Mouse (Mus musculus) liver, embryonic 11.5 days (tissue): ENCODE measurements at regions not wholly inside any gene's neighbourhood (a gene's known extent, or its start where the extent isn't known, plus 50 kb on each side); places are given as distances from the start of the nearest gene placed in this dataset.

Experiments
- ATAC-seq: fragments of 200-750 bp; cut with Nextera tagmentation; replicated peaks from 2 replicates; pipeline ENCODE4 v1.8.0; 2017; ENCODE audit warnings: moderate number of reproducible peaks, mild to moderate bottlenecking, moderate TSS enrichment, moderate library complexity; ENCODE audit not compliant: low FRiP score
- DNase-seq: peaks from one replicate; pipeline ENCODE4 v3.0.0-alpha.2; 2017; ENCODE audit warnings: low spot score
- H3K27ac ChIP-seq: fragments of 300-500 bp; sonication (generic); 2 replicates; pipeline ENCODE4 v1.5.1; 2014; ENCODE audit warnings: mild to moderate bottlenecking, low read depth, low read length, control low read depth
- H3K27me3 ChIP-seq: fragments of 300-500 bp; sonication (generic); replicated peaks from 2 replicates; pipeline ENCODE4 v1.6.1; 2014; ENCODE audit warnings: low read length, mixed read lengths; ENCODE audit not compliant: control insufficient read depth, insufficient read depth
- H3K36me3 ChIP-seq: fragments of 300-500 bp; sonication (generic); 2 replicates; pipeline ENCODE4 v1.6.1; 2014; ENCODE audit warnings: mild to moderate bottlenecking, low read length, moderate library complexity, mixed read lengths; ENCODE audit not compliant: control insufficient read depth, insufficient read depth
- H3K4me1 ChIP-seq: fragments of 300-500 bp; sonication (generic); replicated peaks from 2 replicates; pipeline ENCODE4 v1.6.1; 2014; ENCODE audit warnings: low read length, mixed read lengths; ENCODE audit not compliant: control insufficient read depth, insufficient read depth
- H3K4me2 ChIP-seq: fragments of 300-500 bp; sonication (generic); 2 replicates; pipeline ENCODE4 v1.6.1; 2014; ENCODE audit warnings: mild to moderate bottlenecking, control low read depth, moderate library complexity
- H3K4me3 ChIP-seq: fragments of 300-500 bp; sonication (generic); 2 replicates; pipeline ENCODE4 v1.5.1; 2014; ENCODE audit warnings: low read depth, low read length, control low read depth
- H3K9ac ChIP-seq: fragments of 300-500 bp; sonication (generic); 2 replicates; pipeline ENCODE4 v1.6.1; 2014; ENCODE audit warnings: low read depth, low read length, control low read depth
- H3K9me3 ChIP-seq: fragments of 300-500 bp; sonication (generic); 2 replicates; pipeline ENCODE4 v1.6.1; 2016; ENCODE audit warnings: low read length, inconsistent platforms, mixed read lengths; ENCODE audit not compliant: control insufficient read depth
- WGBS: fragments of 180-500 bp; shearing (Covaris S2); extraction: QIAGEN DNeasy Blood & Tissue Kit; methylation state at CpG from one replicate; pipeline ENCODE4 v1.1.7; 2014; 5-methylcytosine and 5-hydroxymethylcytosine counted together

DNA sequence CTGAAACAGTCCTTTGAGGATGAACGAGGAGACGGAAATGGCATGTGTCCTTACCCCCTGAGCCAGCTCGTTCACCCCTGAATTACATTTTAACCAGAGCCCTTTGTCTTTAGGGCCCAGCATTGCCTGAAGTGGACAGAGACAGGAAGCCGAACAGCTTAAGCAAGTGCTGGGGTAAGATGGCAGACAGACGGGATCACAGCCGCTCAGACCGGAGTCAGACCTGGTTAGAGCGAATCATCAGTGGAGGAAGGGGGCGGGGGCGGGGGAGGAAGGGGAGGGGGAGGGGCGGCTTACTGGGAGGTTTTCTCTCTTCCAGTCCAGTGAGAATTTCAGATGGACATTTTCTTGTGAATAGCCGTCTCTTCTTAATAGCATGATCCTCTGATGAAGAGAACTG is 103.1 kb upstream of the Ankrd55 start:
- H3K4me2 ChIP-seq: no peak overlapping the region
- H3K9ac ChIP-seq: no peak overlapping the region
- no peaks in the 10 kb centered on the region for H3K9me3 ChIP-seq
- no peaks in the 10 kb centered on the region for H3K36me3 ChIP-seq
- no peak overlapping the region for H3K4me3 ChIP-seq
- ATAC-seq (no peak), DNase-seq (no peak)
- H3K4me1 ChIP-seq: peaks cover 2% of the 10 kb centered on the region; the same call in 1 of the 2 replicates
- WGBS: 35% methylated on average over 8 of the region's 12 CpGs
- H3K27me3 ChIP-seq: no peaks in the 10 kb centered on the region; the same call in 1 of the 2 replicates
- no peak overlapping the region for H3K27ac ChIP-seq

DNA sequence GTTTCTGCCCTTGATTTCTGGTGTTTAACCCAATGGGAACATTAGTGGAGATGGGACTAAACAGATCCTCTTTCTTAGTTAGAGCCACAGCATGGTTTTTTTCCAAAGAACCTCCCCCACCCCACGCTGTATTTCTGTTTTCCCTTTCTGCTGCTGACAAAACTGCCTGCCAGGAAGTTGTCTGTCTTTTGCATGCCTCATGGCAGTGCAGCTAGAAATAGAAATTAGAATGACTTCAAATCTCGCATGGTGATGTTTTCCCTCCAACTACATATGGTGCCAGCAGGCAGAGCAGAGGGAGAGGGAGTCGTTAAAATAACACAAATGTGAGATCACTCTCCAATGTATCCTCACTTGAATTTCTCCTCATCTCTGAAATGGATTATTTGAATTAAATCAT is 101.0 kb upstream of the Ankrd55 start:
- H3K27me3 ChIP-seq: no peaks in the 10 kb centered on the region; the same call in 1 of the 2 replicates
- H3K36me3 ChIP-seq: no peaks in the 10 kb centered on the region
- DNase-seq (no peak), ATAC-seq (no peak)
- H3K4me2 ChIP-seq: no peak overlapping the region
- H3K27ac ChIP-seq: no peak overlapping the region
- H3K9me3 ChIP-seq: no peaks in the 10 kb centered on the region
- no peak overlapping the region for H3K4me3 ChIP-seq
- H3K4me1 ChIP-seq: peaks cover 2% of the 10 kb centered on the region; the same call in 1 of the 2 replicates
- no peak overlapping the region for H3K9ac ChIP-seq
- 44% methylated on average over 3 of the region's 3 CpGs for WGBS

DNA sequence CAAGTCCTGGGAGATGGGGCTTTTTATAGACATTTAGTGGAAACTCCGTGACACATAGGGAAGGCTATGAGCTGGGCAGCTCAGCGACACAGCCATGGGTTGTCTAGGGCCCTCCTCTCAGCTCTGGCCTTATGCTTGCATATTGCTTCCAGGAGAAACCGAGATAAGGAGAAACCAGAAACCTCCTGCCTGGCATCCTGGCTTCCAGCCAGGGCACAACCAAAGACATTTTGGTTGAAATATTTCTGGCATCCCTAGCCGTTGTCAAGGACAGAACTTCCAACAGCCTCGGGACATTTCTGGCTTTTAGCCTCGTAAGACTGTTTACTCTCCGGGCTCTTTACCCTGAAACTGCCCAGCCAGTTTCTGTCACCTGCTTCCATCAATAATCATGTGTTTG is 99.9 kb upstream of the Ankrd55 start:
- WGBS: 59% methylated on average over 7 of the region's 7 CpGs
- no peak overlapping the region for H3K9ac ChIP-seq
- H3K36me3 ChIP-seq: no peaks in the 10 kb centered on the region
- H3K4me2 ChIP-seq: no peak overlapping the region
- no peaks in the 10 kb centered on the region for H3K9me3 ChIP-seq
- DNase-seq: no peak
- H3K4me3 ChIP-seq: no peak overlapping the region
- H3K4me1 ChIP-seq: peaks cover 2% of the 10 kb centered on the region; the same call in 1 of the 2 replicates
- H3K27me3 ChIP-seq: no peaks in the 10 kb centered on the region; the same call in 1 of the 2 replicates
- H3K27ac ChIP-seq: no peak overlapping the region
- ATAC-seq: no peak

DNA sequence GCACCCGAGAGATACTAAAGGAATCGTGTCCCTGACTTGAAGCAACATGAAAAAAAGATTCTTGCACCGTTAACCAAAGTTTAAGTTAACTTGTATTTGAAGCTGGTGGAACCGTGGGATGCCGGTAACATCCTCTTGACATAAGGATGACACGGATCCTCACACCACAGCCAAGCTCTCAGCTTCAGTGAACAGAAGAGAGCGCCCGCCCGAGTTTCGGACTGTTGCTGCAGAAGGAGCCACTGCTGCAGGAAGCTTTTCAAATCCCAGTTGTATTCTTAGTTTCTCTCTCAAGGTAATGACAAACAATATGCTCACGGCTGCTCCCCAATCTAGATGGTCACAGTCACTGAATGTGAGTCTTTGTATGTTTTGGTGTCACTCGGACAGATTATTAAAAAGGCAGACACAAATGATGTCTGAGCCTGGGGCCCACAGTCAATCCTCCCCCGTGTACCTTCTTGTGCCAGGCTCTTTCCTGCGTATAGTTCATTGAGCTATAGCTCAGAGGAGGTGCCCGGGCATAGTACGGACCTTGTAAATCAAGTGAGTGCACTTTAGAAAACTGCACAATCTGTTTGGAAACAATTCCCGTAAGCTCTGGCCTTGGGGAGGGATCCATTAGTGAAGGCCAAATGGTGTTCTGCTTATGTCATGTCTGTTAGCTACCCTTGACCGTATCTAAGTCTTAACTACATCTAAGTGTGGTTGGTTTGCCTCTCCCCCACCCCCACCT is 99.3 kb upstream of the Ankrd55 start:
- no peak overlapping the region for H3K27ac ChIP-seq
- H3K4me1 ChIP-seq: peaks cover 2% of the 10 kb centered on the region; the same call in 1 of the 2 replicates
- H3K4me3 ChIP-seq: no peak overlapping the region
- ATAC-seq (no peak), DNase-seq (no peak)
- no peak overlapping the region for H3K4me2 ChIP-seq
- 80% methylated on average over 18 of the region's 18 CpGs for whole genome bisulfite sequencing
- H3K27me3 ChIP-seq: no peaks in the 10 kb centered on the region; the same call in 1 of the 2 replicates
- H3K36me3 ChIP-seq: no peaks in the 10 kb centered on the region
- no peaks in the 10 kb centered on the region for H3K9me3 ChIP-seq
- H3K9ac ChIP-seq: no peak overlapping the region

DNA sequence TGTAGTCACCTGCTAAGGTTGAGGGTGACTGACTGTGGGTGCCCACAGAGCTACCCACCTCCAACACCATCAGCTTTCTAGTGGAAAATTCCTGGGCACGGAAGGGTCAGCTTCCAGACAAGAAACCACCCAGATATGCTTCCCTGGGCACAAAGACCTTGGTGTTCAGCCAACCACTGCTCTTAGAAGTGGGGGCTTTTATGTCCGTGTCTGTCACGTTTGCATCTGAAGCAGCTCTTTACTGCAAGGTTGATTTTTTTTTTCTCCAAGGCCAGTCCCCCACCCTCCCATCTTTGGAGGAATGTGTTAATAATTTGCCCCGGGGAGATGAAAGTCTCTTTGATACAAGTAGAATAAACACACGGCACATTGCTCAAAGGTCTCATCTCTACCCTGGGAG is 98.6 kb upstream of the Ankrd55 start:
- Histone ChIP-seq H3K9me3 (no peaks in the 10 kb centered on the region), H3K4me1 (peaks cover 2% of the 10 kb centered on the region; the same call in 1 of the 2 replicates), H3K36me3 (no peaks in the 10 kb centered on the region), H3K4me2 (no peak overlapping the region), H3K4me3 (no peak overlapping the region), H3K9ac (no peak overlapping the region), H3K27me3 (no peaks in the 10 kb centered on the region; the same call in 1 of the 2 replicates), H3K27ac (no peak overlapping the region)
- ATAC-seq (no peak), DNase-seq (no peak)
- 67% methylated on average over 5 of the region's 5 CpGs for WGBS

DNA sequence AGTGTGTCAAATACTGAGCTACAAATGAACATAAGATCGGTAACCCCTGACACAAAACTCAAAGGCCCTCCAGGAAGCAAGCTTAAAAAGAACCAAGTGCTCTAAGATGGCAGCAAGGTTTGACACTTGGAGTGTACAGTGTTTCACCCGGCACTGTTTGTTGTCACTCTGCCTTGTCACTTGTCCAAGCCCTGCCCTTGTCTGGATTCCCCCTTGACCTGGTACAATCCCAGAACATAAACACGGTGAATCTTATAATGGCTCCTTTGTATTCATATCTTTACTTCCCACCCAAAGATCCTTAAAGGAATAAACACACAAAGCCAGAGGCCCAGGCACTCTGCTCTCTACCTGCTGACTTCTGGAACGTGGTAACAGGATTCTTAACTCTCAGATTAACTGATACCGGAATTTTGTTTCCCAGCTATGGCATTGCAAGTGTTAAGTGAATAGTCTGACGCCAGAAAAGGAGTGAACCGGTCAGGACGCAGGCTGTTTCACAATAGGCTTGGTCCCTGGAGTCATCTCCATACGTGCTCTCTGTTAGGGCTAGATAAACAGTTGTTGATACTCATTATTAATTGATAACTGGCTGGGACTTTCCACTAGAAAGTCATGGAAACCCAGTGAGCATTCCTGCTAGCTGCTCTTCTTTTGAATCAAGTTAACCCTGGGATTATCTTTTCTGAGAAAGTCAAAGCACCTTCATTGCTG is 95.9 kb upstream of the Ankrd55 start:
- H3K4me3 ChIP-seq: no peak overlapping the region
- DNase-seq (no peak), ATAC-seq (no peak)
- H3K4me1 ChIP-seq: peaks cover 2% of the 10 kb centered on the region
- no peaks in the 10 kb centered on the region for H3K27me3 ChIP-seq
- H3K9ac ChIP-seq: no peak overlapping the region
- no peaks in the 10 kb centered on the region for H3K9me3 ChIP-seq
- 51% methylated on average over 9 of the region's 9 CpGs for WGBS
- H3K4me2 ChIP-seq: no peak overlapping the region
- H3K36me3 ChIP-seq: no peaks in the 10 kb centered on the region
- no peak overlapping the region for H3K27ac ChIP-seq

DNA sequence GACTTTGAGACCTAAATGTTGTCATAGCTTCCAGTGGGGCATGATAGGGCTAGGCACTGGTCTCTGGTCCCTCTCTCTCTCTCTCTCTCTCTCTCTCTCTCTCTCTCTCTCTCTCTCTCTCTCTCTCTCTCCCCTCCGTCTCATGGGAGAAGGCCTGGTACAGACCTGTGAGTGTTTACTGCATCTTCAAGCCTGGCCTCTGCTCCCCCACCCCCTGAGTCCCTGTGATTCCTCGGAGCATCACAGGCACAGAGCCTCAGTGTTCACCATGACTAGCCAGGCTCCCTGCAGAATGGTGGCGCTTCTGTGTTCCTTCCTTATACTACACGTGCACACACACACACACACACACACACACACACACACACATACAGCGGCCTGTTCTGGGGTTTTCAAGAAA is 94.6 kb upstream of the Ankrd55 start:
- H3K36me3 ChIP-seq: no peaks in the 10 kb centered on the region
- WGBS: 75% methylated on average over 5 of the region's 5 CpGs
- no peaks in the 10 kb centered on the region for H3K9me3 ChIP-seq
- no peak overlapping the region for H3K4me3 ChIP-seq
- no peak overlapping the region for H3K9ac ChIP-seq
- H3K4me1 ChIP-seq: peaks cover 5% of the 10 kb centered on the region; the same call in 1 of the 2 replicates
- H3K27ac ChIP-seq: no peak overlapping the region
- ATAC-seq (no peak), DNase-seq (no peak)
- no peak overlapping the region for H3K4me2 ChIP-seq
- no peaks in the 10 kb centered on the region for H3K27me3 ChIP-seq

DNA sequence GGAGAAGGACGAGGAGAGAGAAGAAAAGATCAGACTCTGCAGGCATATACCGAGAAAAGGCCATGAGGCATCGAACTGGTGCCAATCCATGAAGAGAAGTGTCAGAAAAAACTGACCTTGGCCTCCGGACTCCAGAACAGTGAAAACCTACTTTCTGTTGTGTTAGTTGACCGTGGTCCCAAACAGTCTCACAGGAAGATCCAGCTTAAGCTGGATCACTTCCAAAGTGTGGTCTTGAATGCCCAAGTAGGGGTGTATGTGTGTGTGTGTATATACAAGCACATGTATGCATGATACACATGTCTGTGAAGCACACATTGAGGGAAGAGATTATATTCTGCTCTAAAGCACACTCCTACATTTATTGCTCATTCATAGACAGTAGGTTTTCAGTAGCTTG is 93.3 kb upstream of the Ankrd55 start:
- Histone ChIP-seq H3K4me2 (no peak overlapping the region), H3K4me3 (no peak overlapping the region), H3K36me3 (no peaks in the 10 kb centered on the region), H3K4me1 (peaks cover 3% of the 10 kb centered on the region; the same call in 1 of the 2 replicates), H3K9ac (no peak overlapping the region), H3K27ac (no peak overlapping the region), H3K9me3 (no peaks in the 10 kb centered on the region), H3K27me3 (no peaks in the 10 kb centered on the region)
- ATAC-seq (no peak), DNase-seq (no peak)
- WGBS: 75% methylated on average over 5 of the region's 5 CpGs
